Mouse (Mus musculus) hindbrain, embryonic 16.5 days (tissue): ENCODE data around the gene Spdl1. TPM values are rescaled to one million over a fixed set of nuclear protein-coding genes. Genes with fewer than 3 reads are reported as not detected.

Experiments used
- ATAC-seq: fragments of 200-750 bp; cut with Nextera tagmentation; 2 replicates; pipeline ENCODE4 v1.8.0; 2017; ENCODE audit warnings: moderate TSS enrichment, moderate library complexity
- H3K27ac ChIP-seq: fragments of 300-500 bp; sonication (generic); 2 replicates; pipeline ENCODE4 v1.5.1; 2014; ENCODE audit warnings: low read depth, mild to moderate bottlenecking, control low read depth, low read length, moderate library complexity
- H3K27me3 ChIP-seq: fragments of 300-500 bp; sonication (generic); replicated peaks from 2 replicates; pipeline ENCODE4 v1.6.1; 2014; ENCODE audit warnings: low read length; ENCODE audit not compliant: control insufficient read depth, insufficient read depth
- H3K36me3 ChIP-seq: fragments of 300-500 bp; sonication (generic); 2 replicates; pipeline ENCODE4 v1.6.1; 2014; ENCODE audit warnings: mild to moderate bottlenecking, low read length, moderate library complexity, mixed read lengths; ENCODE audit not compliant: control insufficient read depth, insufficient read depth
- H3K4me1 ChIP-seq: fragments of 300-500 bp; sonication (generic); 2 replicates; pipeline ENCODE4 v1.6.1; 2014; ENCODE audit warnings: low read depth, low read length; ENCODE audit not compliant: control insufficient read depth, insufficient read depth
- H3K4me2 ChIP-seq: fragments of 300-500 bp; sonication (generic); 2 replicates; pipeline ENCODE4 v1.6.1; 2014; ENCODE audit warnings: mild to moderate bottlenecking, low read length, control low read depth, moderate library complexity
- H3K4me3 ChIP-seq: fragments of 300-500 bp; sonication (generic); 2 replicates; pipeline ENCODE4 v1.5.1; 2014; ENCODE audit warnings: mild to moderate bottlenecking, low read length, control low read depth, moderate library complexity
- H3K9ac ChIP-seq: fragments of 300-500 bp; sonication (generic); 2 replicates; pipeline ENCODE4 v1.6.1; 2014; ENCODE audit warnings: low read depth, mild to moderate bottlenecking, control low read depth, low read length, moderate library complexity
- H3K9me3 ChIP-seq: fragments of 300-500 bp; sonication (generic); 2 replicates; pipeline ENCODE4 v1.6.1; 2014; ENCODE audit warnings: mild to moderate bottlenecking, low read length, moderate library complexity; ENCODE audit not compliant: control insufficient read depth
- WGBS: fragments of 180-500 bp; shearing (Covaris S2); extraction: QIAGEN DNeasy Blood & Tissue Kit; methylation state at CpG from one replicate; pipeline ENCODE4 v1.1.7; 2014; 5-methylcytosine and 5-hydroxymethylcytosine counted together
- polyA plus RNA-seq: library from polyadenylated mRNA; unstranded; fragments of >200 nt; fragmentation: Nextera tagmentation; extraction: Ambion mirVana; gene quantifications from 2 replicates; pipeline ENCODE4 v1.2.1, GENCODE M21; 2015

The Spdl1 gene
- polyA plus RNA-seq, 1 experiment from 2014 or later, result 3.4 TPM

GRCm38 (mm10) chr11:34770666-34771065 lies 62.8 kb downstream of the Spdl1 start:
- H3K4me3 ChIP-seq, result no peak overlapping the region
- H3K27ac ChIP-seq, result no peak overlapping the region
- H3K9me3 ChIP-seq, result no peaks in the 10 kb centered on the region
- no peaks in the 10 kb centered on the region for H3K27me3 ChIP-seq
- 67% methylated on average over 4 of the region's 4 CpGs for WGBS
- no peaks in the 10 kb centered on the region for H3K36me3 ChIP-seq
- H3K4me1 ChIP-seq, result no peaks in the 10 kb centered on the region
- H3K9ac ChIP-seq, result no peak overlapping the region
- no peak overlapping the region for H3K4me2 ChIP-seq
- no peak for ATAC-seq

- WGBS, result 79% methylated on average over 8 of the region's 8 CpGs
- Histone ChIP-seq H3K36me3 (no peaks in the 10 kb centered on the region), H3K27me3 (no peaks in the 10 kb centered on the region), H3K4me3 (no peak overlapping the region), H3K9me3 (no peaks in the 10 kb centered on the region), H3K4me2 (no peak overlapping the region), H3K9ac (no peak overlapping the region), H3K4me1 (no peaks in the 10 kb centered on the region), H3K27ac (no peak overlapping the region)
- ATAC-seq, result no peak
Observed at GRCm38 (mm10) chr11:34769946-34770345, 63.5 kb downstream of the Spdl1 start.

GRCm38 (mm10) chr11:34769396-34769795 lies 64.0 kb downstream of the Spdl1 start:
- WGBS, result 87% methylated on average over 2 of the region's 2 CpGs
- Histone ChIP-seq H3K4me3 (no peak overlapping the region), H3K9me3 (no peaks in the 10 kb centered on the region), H3K4me2 (no peak overlapping the region), H3K4me1 (no peaks in the 10 kb centered on the region), H3K36me3 (no peaks in the 10 kb centered on the region), H3K9ac (no peak overlapping the region), H3K27ac (no peak overlapping the region), H3K27me3 (no peaks in the 10 kb centered on the region)
- ATAC-seq, result no peak

GRCm38 (mm10) chr11:34763739-34764361 lies 69.6 kb downstream of the Spdl1 start:
- no peak overlapping the region for H3K4me3 ChIP-seq
- no peak overlapping the region for H3K27ac ChIP-seq
- H3K4me2 ChIP-seq, result no peak overlapping the region
- no peak for ATAC-seq
- H3K9me3 ChIP-seq, result no peaks in the 10 kb centered on the region
- no peaks in the 10 kb centered on the region for H3K4me1 ChIP-seq
- 88% methylated on average over 5 of the region's 5 CpGs for WGBS
- no peaks in the 10 kb centered on the region for H3K36me3 ChIP-seq
- no peak overlapping the region for H3K9ac ChIP-seq
- no peaks in the 10 kb centered on the region for H3K27me3 ChIP-seq

GRCm38 (mm10) chr11:34762570-34763127 lies 70.8 kb downstream of the Spdl1 start:
- no peak overlapping the region for H3K27ac ChIP-seq
- H3K9ac ChIP-seq, result no peak overlapping the region
- H3K36me3 ChIP-seq, result no peaks in the 10 kb centered on the region
- WGBS, result 90% methylated on average over 5 of the region's 5 CpGs
- no peaks in the 10 kb centered on the region for H3K9me3 ChIP-seq
- H3K4me2 ChIP-seq, result no peak overlapping the region
- no peaks in the 10 kb centered on the region for H3K4me1 ChIP-seq
- H3K27me3 ChIP-seq, result no peaks in the 10 kb centered on the region
- no peak overlapping the region for H3K4me3 ChIP-seq
- no peak for ATAC-seq

- H3K4me2 ChIP-seq, result no peak overlapping the region
- no peaks in the 10 kb centered on the region for H3K4me1 ChIP-seq
- no peaks in the 10 kb centered on the region for H3K9me3 ChIP-seq
- H3K4me3 ChIP-seq, result no peak overlapping the region
- no peak for ATAC-seq
- H3K9ac ChIP-seq, result no peak overlapping the region
- no peaks in the 10 kb centered on the region for H3K36me3 ChIP-seq
- H3K27me3 ChIP-seq, result no peaks in the 10 kb centered on the region
- no peak overlapping the region for H3K27ac ChIP-seq
- 88% methylated on average over 6 of the region's 6 CpGs for WGBS
Observed at GRCm38 (mm10) chr11:34762125-34762524, 71.3 kb downstream of the Spdl1 start.

GRCm38 (mm10) chr11:34759582-34759981 lies 73.9 kb downstream of the Spdl1 start:
- H3K4me1 ChIP-seq, result no peaks in the 10 kb centered on the region
- H3K9ac ChIP-seq, result no peak overlapping the region
- H3K36me3 ChIP-seq, result no peaks in the 10 kb centered on the region
- H3K9me3 ChIP-seq, result no peaks in the 10 kb centered on the region
- WGBS, result 80% methylated on average over 4 of the region's 4 CpGs
- no peaks in the 10 kb centered on the region for H3K27me3 ChIP-seq
- no peak overlapping the region for H3K27ac ChIP-seq
- no peak overlapping the region for H3K4me2 ChIP-seq
- no peak for ATAC-seq
- H3K4me3 ChIP-seq, result no peak overlapping the region

Other genes with a start within 250 kb of the Spdl1 start
- gene Dock2, start 49.7 kb downstream of the Spdl1 start, polyA plus RNA-seq, result 0.55 and 0.64 TPM in 2 replicates